Mouse (Mus musculus) CD8-positive naive resting alpha-beta T cell, adult 2 months (primary cell): ENCODE data around the gene Chd9.

ENCODE experiments used
- DNase-seq, 2 experiments: peaks; one replicate each; pipeline ENCODE4 v3.0.0; 2022; ENCODE audit warnings: low read depth in 2 of 2, low spot score in 2 of 2

Gene Chd9

GRCm38 (mm10) chr8:90964044-90964443 lies 135.9 kb downstream of the Chd9 start:
- no peak for DNase-seq

GRCm38 (mm10) chr8:90965467-90966170 lies 137.5 kb downstream of the Chd9 start:
- no peak for DNase-seq

GRCm38 (mm10) chr8:90968307-90968706 lies 140.2 kb downstream of the Chd9 start:
- no peak for DNase-seq

GRCm38 (mm10) chr8:90976960-90977371 lies 148.8 kb downstream of the Chd9 start:
- DNase-seq: no peak

- DNase-seq: no peak
Measured at GRCm38 (mm10) chr8:90978720-90979119, 150.6 kb downstream of the Chd9 start.

GRCm38 (mm10) chr8:90979295-90979694 lies 151.1 kb downstream of the Chd9 start:
- DNase-seq: no peak

- no peak for DNase-seq
Measured at GRCm38 (mm10) chr8:90982087-90982486, 153.9 kb downstream of the Chd9 start.

GRCm38 (mm10) chr8:91019726-91020125 lies 191.6 kb downstream of the Chd9 start:
- DNase-seq: peak; percentile 60 to 65

GRCm38 (mm10) chr8:91034417-91034816 lies 206.3 kb downstream of the Chd9 start:
- no peak for DNase-seq

- no peak for DNase-seq
Measured at GRCm38 (mm10) chr8:91036905-91037304, 208.8 kb downstream of the Chd9 start.

GRCm38 (mm10) chr8:91038637-91039036 lies 210.5 kb downstream of the Chd9 start:
- DNase-seq: no peak

- no peak for DNase-seq
Measured at GRCm38 (mm10) chr8:91046370-91046769, 218.2 kb downstream of the Chd9 start.

- no peak for DNase-seq
Measured at GRCm38 (mm10) chr8:91051037-91051436, 222.9 kb downstream of the Chd9 start.

GRCm38 (mm10) chr8:91054418-91054817 lies 226.3 kb downstream of the Chd9 start:
- DNase-seq: no peak

- no peak for DNase-seq
Measured at GRCm38 (mm10) chr8:91056848-91057247, 228.7 kb downstream of the Chd9 start.

GRCm38 (mm10) chr8:91059086-91059578 lies 231.0 kb downstream of the Chd9 start:
- DNase-seq: no peak

GRCm38 (mm10) chr8:91059884-91060510 lies 231.8 kb downstream of the Chd9 start:
- DNase-seq: no peak

GRCm38 (mm10) chr8:91060555-91061471 lies 232.7 kb downstream of the Chd9 start:
- DNase-seq: peak in 1 of 2 experiments; percentile 10

GRCm38 (mm10) chr8:91065179-91065578 lies 237.0 kb downstream of the Chd9 start:
- DNase-seq: no peak

GRCm38 (mm10) chr8:91069407-91069806 lies 241.3 kb downstream of the Chd9 start:
- no peak for DNase-seq

- peak; percentile 92 to 97 for DNase-seq
Measured at GRCm38 (mm10) chr8:91069834-91070233, 241.7 kb downstream of the Chd9 start, which contains the start of gene Rbl2. Gene Rbl2 (plus strand): TSS chr8:91070057.
